Mouse (Mus musculus): Measurements from ENCODE around the gene Gm6096.

DNA sequence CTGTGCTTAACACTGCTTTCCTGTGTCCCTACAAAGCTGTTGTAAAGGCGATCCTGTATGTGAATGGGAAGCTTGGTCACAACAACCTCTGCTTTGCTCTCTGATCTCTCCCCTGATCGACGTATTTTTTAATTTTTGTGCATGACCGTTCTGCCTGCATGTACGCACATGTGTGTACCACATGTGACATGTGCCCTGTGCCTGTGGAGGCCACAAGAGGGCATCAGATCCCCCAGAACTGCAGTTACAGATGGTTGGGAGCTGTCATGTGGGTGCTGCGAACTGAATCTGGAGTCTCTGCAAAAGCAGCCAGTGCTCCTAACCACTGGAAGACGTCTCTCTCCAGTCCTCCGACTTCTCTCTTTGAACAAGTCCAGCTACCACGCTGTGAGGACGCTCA, 28.5 kb upstream of the Gm6096 start:
- no peak for TF ChIP-seq POLR2A (IDR thresholded peaks at IDR 0.05; ENCODE audit: low read depth, low read length)
- TF ChIP-seq CTCF (IDR thresholded peaks at IDR 0.05; ENCODE audit: extremely low read depth, insufficient read depth, insufficient read length, insufficient replicate concordance), result no peak
